Mouse (Mus musculus) midbrain, embryonic 13.5 days (tissue): ENCODE results near the gene Mcoln2. TPM values are rescaled to one million over a fixed set of nuclear protein-coding genes. Genes with fewer than 3 reads are reported as not detected.

Source experiments
- ATAC-seq: fragments of 200-750 bp; cut with Nextera tagmentation; 2 replicates; pipeline ENCODE4 v1.8.0; 2017; ENCODE audit warnings: mild to moderate bottlenecking, moderate TSS enrichment, moderate library complexity
- H3K27ac ChIP-seq: fragments of 300-500 bp; sonication (generic); 2 replicates; pipeline ENCODE4 v1.5.1; 2015; ENCODE audit warnings: inconsistent platforms, mild to moderate bottlenecking, moderate library complexity
- H3K27me3 ChIP-seq: fragments of 300-500 bp; sonication (generic); 2 replicates; pipeline ENCODE4 v1.6.1; 2015; ENCODE audit warnings: mild to moderate bottlenecking, inconsistent platforms
- H3K36me3 ChIP-seq: fragments of 300-500 bp; sonication (generic); 2 replicates; pipeline ENCODE4 v1.6.1; 2015; ENCODE audit warnings: mild to moderate bottlenecking, inconsistent platforms
- H3K4me1 ChIP-seq: fragments of 300-500 bp; sonication (generic); replicated peaks from 2 replicates; pipeline ENCODE4 v1.6.1; 2015; ENCODE audit warnings: inconsistent platforms
- H3K4me2 ChIP-seq: fragments of 300-500 bp; sonication (generic); replicated peaks from 2 replicates; pipeline ENCODE4 v1.6.1; 2015; ENCODE audit warnings: moderate library complexity, mild to moderate bottlenecking, inconsistent platforms
- H3K4me3 ChIP-seq: fragments of 300-500 bp; sonication (generic); replicated peaks from 2 replicates; pipeline ENCODE4 v1.5.1; 2015; ENCODE audit warnings: mild to moderate bottlenecking, inconsistent platforms
- H3K9ac ChIP-seq: fragments of 300-500 bp; sonication (generic); replicated peaks from 2 replicates; pipeline ENCODE4 v1.6.1; 2015; ENCODE audit warnings: mild to moderate bottlenecking, inconsistent platforms
- H3K9me3 ChIP-seq: fragments of 300-500 bp; sonication (generic); 2 replicates; pipeline ENCODE4 v1.6.1; 2016; ENCODE audit warnings: mild to moderate bottlenecking, inconsistent platforms
- WGBS: fragments of 180-500 bp; shearing (Covaris S2); methylation state at CpG from one replicate; pipeline ENCODE4 v1.1.7; 2015; 5-methylcytosine and 5-hydroxymethylcytosine counted together
- polyA plus RNA-seq: library from polyadenylated mRNA; unstranded; fragments of >200 nt; fragmentation: Nextera tagmentation; extraction: Ambion mirVana; gene quantifications from 2 replicates; pipeline ENCODE4 v1.2.1, GENCODE M21; 2015

Mcoln2 gene
- 0.22 and 0.35 TPM in 2 replicates for polyA plus RNA-seq

GRCm38 (mm10) chr3:146149156-146150057, at the start of gene Mcoln2:
Mcoln2 (plus strand) TSS chr3:146149833.
- Histone ChIP-seq H3K4me3 (peak within 1 kb of the TSS; percentile 44), H3K27ac (no peak within 1 kb of the TSS), H3K9me3 (no peaks in the 10 kb centered on the region), H3K36me3 (no peaks in the 10 kb centered on the region), H3K4me1 (peaks cover 19% of the 10 kb centered on the region), H3K9ac (peak within 1 kb of the TSS; percentile 59), H3K27me3 (peaks cover 45% of the 10 kb centered on the region), H3K4me2 (peak within 1 kb of the TSS; percentile 86)
- ATAC-seq, result peak; percentile 70; the same call in 1 of the 2 replicates
- 11% methylated on average over 34 of the region's 34 CpGs for WGBS

GRCm38 (mm10) chr3:146099925-146100324, 49.7 kb upstream of the Mcoln2 start:
- Histone ChIP-seq H3K4me1 (no peaks in the 10 kb centered on the region), H3K4me2 (no peak overlapping the region), H3K9ac (no peak overlapping the region), H3K4me3 (no peak overlapping the region), H3K27ac (no peak overlapping the region), H3K36me3 (no peaks in the 10 kb centered on the region), H3K27me3 (no peaks in the 10 kb centered on the region), H3K9me3 (no peaks in the 10 kb centered on the region; the same call in 1 of the 2 replicates)
- no peak for ATAC-seq

GRCm38 (mm10) chr3:146102049-146102448, 47.6 kb upstream of the Mcoln2 start:
- Histone ChIP-seq H3K4me2 (no peak overlapping the region), H3K4me3 (no peak overlapping the region), H3K4me1 (peaks cover under 1% of the 10 kb centered on the region), H3K27me3 (no peaks in the 10 kb centered on the region), H3K36me3 (no peaks in the 10 kb centered on the region), H3K9me3 (no peaks in the 10 kb centered on the region; the same call in 1 of the 2 replicates), H3K27ac (no peak overlapping the region), H3K9ac (no peak overlapping the region)
- WGBS, result 56% methylated on average over 6 of the region's 6 CpGs
- no peak for ATAC-seq

GRCm38 (mm10) chr3:146107116-146107849, 42.4 kb upstream of the Mcoln2 start:
- WGBS, result 3% methylated on average over 18 of the region's 18 CpGs
- Histone ChIP-seq H3K9ac (peak overlapping the region; percentile 36), H3K4me2 (peak overlapping the region; percentile 86), H3K4me1 (peaks cover 5% of the 10 kb centered on the region), H3K9me3 (no peaks in the 10 kb centered on the region; the same call in 1 of the 2 replicates), H3K27me3 (0 out of 2 replicates have a peak, but pooled peaks cover 3% of the 10 kb centered on the region), H3K27ac (no peak overlapping the region), H3K4me3 (peak overlapping the region; percentile 44), H3K36me3 (no peaks in the 10 kb centered on the region)
- ATAC-seq, result peak; percentile 75

- H3K9me3 ChIP-seq, result no peaks in the 10 kb centered on the region; the same call in 1 of the 2 replicates
- peak; percentile 98 for ATAC-seq
- H3K4me3 ChIP-seq, result peak within 1 kb of the TSS; percentile 44
- H3K4me2 ChIP-seq, result peak within 1 kb of the TSS; percentile 86
- 0 out of 2 replicates have a peak, but pooled peaks cover 3% of the 10 kb centered on the region for H3K27me3 ChIP-seq
- no peak within 1 kb of the TSS for H3K27ac ChIP-seq
- peak within 1 kb of the TSS; percentile 36 for H3K9ac ChIP-seq
- H3K36me3 ChIP-seq, result no peaks in the 10 kb centered on the region
- 11% methylated on average over 18 of the region's 18 CpGs for WGBS
- H3K4me1 ChIP-seq, result peaks cover 5% of the 10 kb centered on the region
These were observed 41.6 kb upstream of the Mcoln2 start, which contains the start of gene Wdr63 for GRCm38 (mm10) chr3:146107921-146108571. Wdr63 (minus strand) TSS chr3:146108130.

DNA sequence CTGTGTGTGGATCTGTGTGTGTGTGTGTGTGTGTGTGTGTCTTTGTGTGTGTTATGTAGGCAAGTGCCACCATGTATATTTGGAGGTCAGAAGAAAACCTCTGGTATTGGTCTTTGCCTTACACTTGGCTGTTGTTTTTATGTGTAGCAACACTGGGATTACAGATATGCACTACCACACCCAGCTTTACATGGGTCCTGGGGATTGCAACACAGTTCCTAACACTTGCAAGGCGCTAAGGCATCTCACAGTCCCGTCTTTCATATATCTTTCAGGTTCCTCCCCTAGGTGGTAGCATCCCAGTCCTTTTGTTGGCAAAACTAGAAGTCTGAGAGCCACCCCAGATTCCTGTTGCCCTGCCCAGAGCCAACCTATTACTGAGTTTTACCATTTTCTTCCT, 40.7 kb upstream of the Mcoln2 start:
- Histone ChIP-seq H3K9ac (no peak overlapping the region), H3K36me3 (no peaks in the 10 kb centered on the region), H3K4me3 (no peak overlapping the region), H3K27ac (no peak overlapping the region), H3K9me3 (no peaks in the 10 kb centered on the region; the same call in 1 of the 2 replicates), H3K27me3 (0 out of 2 replicates have a peak, but pooled peaks cover 3% of the 10 kb centered on the region), H3K4me1 (peaks cover 5% of the 10 kb centered on the region), H3K4me2 (no peak overlapping the region)
- ATAC-seq, result no peak
- WGBS, result 80% methylated on average over 2 of the region's 2 CpGs

GRCm38 (mm10) chr3:146110358-146110757, 39.3 kb upstream of the Mcoln2 start:
- H3K4me2 ChIP-seq, result no peak overlapping the region
- no peak overlapping the region for H3K9ac ChIP-seq
- H3K9me3 ChIP-seq, result no peaks in the 10 kb centered on the region
- H3K4me1 ChIP-seq, result peaks cover 5% of the 10 kb centered on the region
- ATAC-seq, result no peak
- H3K27ac ChIP-seq, result no peak overlapping the region
- no peak overlapping the region for H3K4me3 ChIP-seq
- no peaks in the 10 kb centered on the region for H3K36me3 ChIP-seq
- WGBS, result 84% methylated on average over 2 of the region's 2 CpGs
- H3K27me3 ChIP-seq, result 0 out of 2 replicates have a peak, but pooled peaks cover 3% of the 10 kb centered on the region

DNA sequence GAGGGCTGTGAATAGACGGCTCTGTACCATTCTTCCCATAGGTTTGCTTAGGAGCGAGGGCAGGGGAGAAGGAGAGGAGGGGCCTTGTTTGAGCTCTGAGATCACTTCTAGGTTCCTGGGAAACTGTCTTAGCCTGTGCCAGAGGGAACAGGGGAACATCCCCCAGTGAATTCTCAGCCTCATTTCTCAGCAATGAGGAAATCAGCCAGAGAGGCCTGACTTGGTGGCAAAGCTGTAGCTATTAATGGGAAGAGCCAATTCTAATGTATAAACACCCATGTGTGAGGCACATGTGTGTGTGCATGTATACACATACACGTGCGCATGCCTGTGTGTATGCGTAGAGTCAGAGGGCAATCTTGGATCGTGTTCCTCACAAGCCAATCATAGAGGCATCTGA, 38.7 kb upstream of the Mcoln2 start:
- Histone ChIP-seq H3K27me3 (0 out of 2 replicates have a peak, but pooled peaks cover 3% of the 10 kb centered on the region), H3K4me2 (no peak overlapping the region), H3K4me3 (no peak overlapping the region), H3K27ac (no peak overlapping the region), H3K36me3 (no peaks in the 10 kb centered on the region), H3K9me3 (no peaks in the 10 kb centered on the region), H3K4me1 (peaks cover 5% of the 10 kb centered on the region), H3K9ac (no peak overlapping the region)
- ATAC-seq, result no peak
- WGBS, result 76% methylated on average over 6 of the region's 6 CpGs

- WGBS, result 12% methylated on average over 35 of the region's 35 CpGs
- Histone ChIP-seq H3K36me3 (no peaks in the 10 kb centered on the region), H3K27me3 (peaks cover 28% of the 10 kb centered on the region), H3K9ac (no peak within 1 kb of the TSS), H3K27ac (no peak within 1 kb of the TSS), H3K4me1 (peaks cover 16% of the 10 kb centered on the region), H3K4me3 (no peak within 1 kb of the TSS), H3K9me3 (no peaks in the 10 kb centered on the region), H3K4me2 (peak within 1 kb of the TSS; percentile 15; the same call in 1 of the 2 replicates)
- peak; percentile 32; the same call in 1 of the 2 replicates for ATAC-seq
These were observed 32.2 kb upstream of the Mcoln2 start, which contains the start of gene Mcoln3 for GRCm38 (mm10) chr3:146117258-146117996. Mcoln3 (plus strand) TSS chr3:146117450.

DNA sequence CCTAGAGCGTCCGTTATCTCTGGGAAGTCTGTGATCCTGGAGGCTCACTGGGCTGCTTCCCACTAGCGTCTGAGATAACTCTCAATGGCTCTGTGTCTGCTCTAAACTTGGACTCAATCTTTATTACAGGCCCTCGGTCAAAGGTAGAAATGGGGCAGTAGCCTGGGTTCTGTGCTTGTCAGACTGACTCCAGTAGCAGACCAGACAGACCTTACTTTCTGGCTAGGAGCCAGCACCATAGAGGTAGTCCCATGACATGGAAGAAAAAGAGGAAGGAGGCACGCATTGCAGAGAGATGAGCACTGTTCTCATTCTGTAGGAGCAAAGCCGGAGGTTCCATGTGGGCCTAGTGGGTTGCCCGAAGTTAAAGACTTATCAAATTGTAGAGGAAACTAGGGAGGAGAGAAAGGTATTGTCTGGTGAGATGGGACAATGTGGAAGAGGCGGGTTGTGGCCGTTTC, 31.6 kb upstream of the Mcoln2 start:
- Histone ChIP-seq H3K9ac (no peak overlapping the region), H3K9me3 (no peaks in the 10 kb centered on the region), H3K4me3 (no peak overlapping the region), H3K4me1 (peaks cover 16% of the 10 kb centered on the region), H3K27me3 (peaks cover 28% of the 10 kb centered on the region), H3K27ac (no peak overlapping the region), H3K36me3 (no peaks in the 10 kb centered on the region), H3K4me2 (no peak overlapping the region)
- ATAC-seq, result no peak
- WGBS, result 65% methylated on average over 9 of the region's 9 CpGs
